In the genomic region with DNA sequence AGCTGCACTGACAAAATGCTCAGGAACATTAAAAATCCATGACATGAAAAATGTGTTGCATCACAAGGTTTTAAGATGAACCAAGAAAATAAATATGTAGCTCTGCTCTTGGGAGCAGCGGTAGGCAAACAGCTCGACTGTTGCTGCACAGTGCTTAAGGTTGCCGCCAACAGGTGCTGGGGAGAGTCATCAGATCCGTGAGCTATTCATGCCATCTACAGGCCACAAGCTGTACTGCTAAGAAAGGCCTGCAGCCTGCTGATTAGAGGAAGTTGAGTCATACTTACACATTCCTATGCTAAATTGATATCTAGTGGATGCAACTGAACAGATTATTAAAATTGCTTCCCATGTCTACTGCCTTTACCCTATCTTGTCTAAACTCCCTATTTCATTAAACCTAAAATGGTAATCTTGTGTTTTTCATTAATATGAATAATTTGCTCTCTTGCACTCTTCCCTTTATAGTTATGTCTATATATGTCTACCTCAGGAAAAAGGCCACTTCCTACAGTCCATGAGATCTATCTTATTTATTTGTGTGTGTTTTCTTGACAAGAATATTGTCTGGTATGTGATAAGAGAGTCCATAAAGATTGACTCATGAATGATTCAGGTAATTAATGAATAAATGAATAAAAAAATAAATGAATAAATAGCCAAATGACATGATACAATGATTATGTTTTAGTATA, we compare ENCODE assay signal across 9 mouse cellular contexts.
A peak's percentile ranks its signal among the peaks of the same experiment; 100 is the strongest.
DNase-seq lines count a peak whose midpoint lies in the region; ATAC-seq lines count a peak whose summit lies in the region.
"Had no signal": no experiment of that assay in that cellular context is flagged by ENCODE, and none has a peak within 500 bp of the region (broad histone marks: within the 10 kb centered on the region; RNA-seq: fewer than 3 reads in every experiment).

No protein-coding gene starts in this region.

- no peaks in the 10 kb centered on the region for H3K4me1 ChIP-seq in heart, embryonic 11.5 days (ENCODE audit: control insufficient read depth, insufficient read depth, low read length)
- no peaks in the 10 kb centered on the region for H3K4me1 ChIP-seq in intestine, embryonic 16.5 days (ENCODE audit: control insufficient read depth, insufficient read depth, low read length)
- H3K4me1 ChIP-seq in midbrain, embryonic 11.5 days (ENCODE audit: control insufficient read depth, insufficient read depth, low read length) = no peaks in the 10 kb centered on the region
- no peaks in the 10 kb centered on the region for H3K4me1 ChIP-seq in stomach, embryonic 15.5 days

- no peak overlapping the region for H3K27ac ChIP-seq in heart, embryonic 11.5 days (ENCODE audit: low read depth, low read length)
- no peak overlapping the region for H3K27ac ChIP-seq in intestine, embryonic 16.5 days (ENCODE audit: low read length)
- no peak overlapping the region for H3K27ac ChIP-seq in midbrain, embryonic 11.5 days (ENCODE audit: low read depth, low read length)
- H3K27ac ChIP-seq in stomach, embryonic 15.5 days = no peak overlapping the region

- 5% methylated on average over 4 of the region's 4 CpGs for WGBS in heart, embryonic 11.5 days (ENCODE audit: insufficient replicate concordance)
- 2% methylated on average over 4 of the region's 4 CpGs for WGBS in intestine, embryonic 16.5 days
- 8% methylated on average over 4 of the region's 4 CpGs for WGBS in midbrain, embryonic 11.5 days
- WGBS in stomach, embryonic 15.5 days = under 1% methylated on average over 4 of the region's 4 CpGs

- H3K9ac ChIP-seq in heart, embryonic 11.5 days (ENCODE audit: low read depth, low read length) = no peak overlapping the region
- no peak overlapping the region for H3K9ac ChIP-seq in intestine, embryonic 16.5 days (ENCODE audit: low read depth, low read length)
- H3K9ac ChIP-seq in midbrain, embryonic 11.5 days (ENCODE audit: low read length) = no peak overlapping the region
- H3K9ac ChIP-seq in stomach, embryonic 15.5 days = no peak overlapping the region

- peak; percentile 73 for DNase-seq in heart, adult 11 months
- DNase-seq in cerebellum, adult 18-20 months = peak; percentile 63 to 73
- DNase-seq in left cerebral cortex, adult 9 months (ENCODE audit: low spot score in 2 of 2) = peak; percentile 19 to 82
- peak; percentile 89 for DNase-seq in midbrain, embryonic 11.5 days (ENCODE audit: low spot score, missing footprints)

- H3K27me3 ChIP-seq in heart, embryonic 11.5 days (ENCODE audit: control insufficient read depth, insufficient read depth, low read length) = no peaks in the 10 kb centered on the region
- H3K27me3 ChIP-seq in intestine, embryonic 16.5 days (replicated peaks; ENCODE audit: control insufficient read depth, insufficient read depth, low read length) = no peaks in the 10 kb centered on the region
- no peaks in the 10 kb centered on the region for H3K27me3 ChIP-seq in midbrain, embryonic 11.5 days (ENCODE audit: control insufficient read depth, insufficient read depth, low read length)
- H3K27me3 ChIP-seq in stomach, embryonic 15.5 days (replicated peaks) = no peaks in the 10 kb centered on the region

- ATAC-seq in heart, embryonic 11.5 days (replicated peaks; ENCODE audit: insufficient number of reproducible peaks, low FRiP score, low TSS enrichment) = no peak; the same call in 1 of the 2 replicates
- peak; percentile 99 for ATAC-seq in frontal cortex, adult (ENCODE audit: low TSS enrichment)
- ATAC-seq in intestine, embryonic 16.5 days = peak; percentile 91
- ATAC-seq in midbrain, embryonic 11.5 days (ENCODE audit: low FRiP score) = peak; percentile 94
- ATAC-seq in stomach, embryonic 15.5 days (ENCODE audit: insufficient read depth, low FRiP score, low read depth) = peak; percentile 85

- no peaks in the 10 kb centered on the region for H3K36me3 ChIP-seq in heart, embryonic 11.5 days (ENCODE audit: control insufficient read depth, insufficient read depth, low read length)
- no peaks in the 10 kb centered on the region for H3K36me3 ChIP-seq in intestine, embryonic 16.5 days (ENCODE audit: control insufficient read depth, insufficient read depth, low read length)
- no peaks in the 10 kb centered on the region for H3K36me3 ChIP-seq in midbrain, embryonic 11.5 days (ENCODE audit: control insufficient read depth, insufficient read depth, low read length)
- no peaks in the 10 kb centered on the region for H3K36me3 ChIP-seq in stomach, embryonic 15.5 days

- no peaks in the 10 kb centered on the region for H3K9me3 ChIP-seq in heart, embryonic 11.5 days (replicated peaks; ENCODE audit: control insufficient read depth, low read length)
- no peaks in the 10 kb centered on the region for H3K9me3 ChIP-seq in intestine, embryonic 16.5 days (ENCODE audit: control insufficient read depth, low read length)
- H3K9me3 ChIP-seq in midbrain, embryonic 11.5 days (ENCODE audit: control insufficient read depth, low read length) = no peaks in the 10 kb centered on the region
- H3K9me3 ChIP-seq in stomach, embryonic 15.5 days = no peaks in the 10 kb centered on the region

- no peak overlapping the region for H3K4me2 ChIP-seq in heart, embryonic 11.5 days
- no peak overlapping the region for H3K4me2 ChIP-seq in intestine, embryonic 16.5 days (ENCODE audit: low read depth, low read length)
- H3K4me2 ChIP-seq in midbrain, embryonic 11.5 days = no peak overlapping the region
- H3K4me2 ChIP-seq in stomach, embryonic 15.5 days = no peak overlapping the region

- H3K4me3 ChIP-seq in heart, embryonic 11.5 days (ENCODE audit: low read depth, low read length) = no peak overlapping the region
- no peak overlapping the region for H3K4me3 ChIP-seq in intestine, embryonic 16.5 days (ENCODE audit: low read length)
- no peak overlapping the region for H3K4me3 ChIP-seq in midbrain, embryonic 11.5 days (ENCODE audit: low read depth, low read length)
- H3K4me3 ChIP-seq in stomach, embryonic 15.5 days (replicated peaks) = no peak overlapping the region
- H3K4me3 ChIP-seq: myocyte had no signal
